In the genomic region with DNA sequence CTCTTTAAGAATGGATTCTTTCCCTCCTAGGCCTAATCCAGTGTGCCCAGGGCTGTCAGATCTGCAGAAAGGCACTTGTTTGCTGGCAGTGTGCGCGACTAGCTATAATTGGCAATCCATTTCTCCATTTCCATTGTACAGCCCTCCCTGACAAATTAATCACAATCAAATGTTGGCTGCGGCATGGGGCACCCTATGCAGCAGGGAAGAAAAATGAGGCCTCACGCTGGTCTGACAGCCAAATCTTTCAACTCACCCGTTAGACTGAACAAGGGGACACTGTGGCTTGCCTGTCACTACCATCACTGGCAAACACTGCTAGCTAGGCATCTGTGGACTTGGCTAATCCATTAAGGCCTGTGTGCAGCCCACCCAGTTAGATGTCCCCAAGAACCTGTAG, we compare ENCODE assay signal across 21 mouse cellular contexts.
A peak's percentile ranks its signal among the peaks of the same experiment; 100 is the strongest.
DNase-seq lines count a peak whose midpoint lies in the region; ATAC-seq lines count a peak whose summit lies in the region.
"Had no signal": no experiment of that assay in that cellular context is flagged by ENCODE, and none has a peak within 500 bp of the region (broad histone marks: within the 10 kb centered on the region; RNA-seq: fewer than 3 reads in every experiment).

No protein-coding gene starts in this region.

- H3K4me2 ChIP-seq in forebrain, embryonic 14.5 days (ENCODE audit: low read length) = no peak overlapping the region
- H3K4me2 ChIP-seq in forebrain, embryonic 11.5 days (ENCODE audit: low read depth, low read length, severe bottlenecking) = no peak overlapping the region
- no peak overlapping the region for H3K4me2 ChIP-seq in neural tube, embryonic 11.5 days (ENCODE audit: low read depth)
- H3K4me2 ChIP-seq in hindbrain, embryonic 12.5 days (replicated peaks) = no peak overlapping the region
- H3K4me2 ChIP-seq in neural tube, embryonic 14.5 days (ENCODE audit: low read depth, low read length) = no peak overlapping the region
- H3K4me2 ChIP-seq: heart, embryonic 13.5 days; limb, embryonic 12.5 days; liver, embryonic 13.5 days; lung, embryonic 15.5 days had no signal

- no peaks in the 10 kb centered on the region for H3K4me1 ChIP-seq in forebrain, embryonic 14.5 days (ENCODE audit: control insufficient read depth, insufficient read depth, low read length)
- H3K4me1 ChIP-seq in forebrain, embryonic 11.5 days (replicated peaks; ENCODE audit: control insufficient read depth, insufficient read depth, low read length) = no peaks in the 10 kb centered on the region
- no peaks in the 10 kb centered on the region for H3K4me1 ChIP-seq in neural tube, embryonic 11.5 days (ENCODE audit: control insufficient read depth, insufficient read depth, low read length)
- H3K4me1 ChIP-seq in hindbrain, embryonic 12.5 days = 0 out of 2 replicates have a peak, but pooled peaks cover 5% of the 10 kb centered on the region
- no peaks in the 10 kb centered on the region for H3K4me1 ChIP-seq in neural tube, embryonic 14.5 days (ENCODE audit: control insufficient read depth, insufficient read depth, low read length)
- H3K4me1 ChIP-seq: heart, embryonic 13.5 days; limb, embryonic 12.5 days; liver, embryonic 13.5 days; lung, embryonic 15.5 days had no signal

- peak; percentile 51 for DNase-seq in forebrain, embryonic 14.5 days (ENCODE audit: low spot score)
- no peak for DNase-seq in forebrain, embryonic 11.5 days (ENCODE audit: low spot score)
- peak; percentile 39 for DNase-seq in neural tube, embryonic 11.5 days (ENCODE audit: low spot score)
- DNase-seq in neural tube, embryonic 10.5 days (ENCODE audit: extremely low spot score, low spot score) = no peak
- no peak for DNase-seq in testis, postnatal 10 days (ENCODE audit: low spot score)
- DNase-seq: B cell, adult 2 months; cerebellum, postnatal 25 days; kidney, adult 11 months; kidney, postnatal 10 days; liver, embryonic 13.5 days; spleen, adult 18-20 months; thymus, adult 2 months had no signal

- WGBS in forebrain, embryonic 14.5 days = 40% methylated on average over 5 of the region's 5 CpGs
- WGBS in forebrain, embryonic 11.5 days = 85% methylated on average over 5 of the region's 5 CpGs
- 55% methylated on average over 5 of the region's 5 CpGs for WGBS in neural tube, embryonic 11.5 days
- WGBS in hindbrain, embryonic 12.5 days = 50% methylated on average over 5 of the region's 5 CpGs
- 36% methylated on average over 5 of the region's 5 CpGs for WGBS in neural tube, embryonic 14.5 days

- no peak overlapping the region for H3K4me3 ChIP-seq in forebrain, embryonic 14.5 days (ENCODE audit: low read depth, low read length)
- H3K4me3 ChIP-seq in forebrain, embryonic 11.5 days (ENCODE audit: low read depth, low read length) = no peak overlapping the region
- H3K4me3 ChIP-seq in neural tube, embryonic 11.5 days (ENCODE audit: low read depth, low read length) = no peak overlapping the region
- H3K4me3 ChIP-seq in hindbrain, embryonic 12.5 days = no peak overlapping the region
- no peak overlapping the region for H3K4me3 ChIP-seq in neural tube, embryonic 14.5 days (ENCODE audit: low read depth, low read length)
- H3K4me3 ChIP-seq: heart, embryonic 13.5 days; layer of hippocampus, adult 2 months; limb, embryonic 12.5 days; liver, embryonic 13.5 days; lung, embryonic 15.5 days had no signal

- ATAC-seq in forebrain, embryonic 14.5 days = peak; percentile 73
- no peak for ATAC-seq in forebrain, embryonic 11.5 days (replicated peaks; ENCODE audit: low FRiP score)
- no peak for ATAC-seq in neural tube, embryonic 11.5 days (ENCODE audit: insufficient read depth, low FRiP score, low TSS enrichment)
- peak; percentile 67 for ATAC-seq in hindbrain, embryonic 12.5 days (ENCODE audit: low FRiP score)
- ATAC-seq in neural tube, embryonic 14.5 days (ENCODE audit: low read depth) = peak; percentile 41; the same call in 1 of the 2 replicates
- ATAC-seq: activated CD4-positive, CD25-positive, alpha-beta regulatory T cell, adult 4 months; Patski had no signal

- H3K36me3 ChIP-seq in forebrain, embryonic 14.5 days (ENCODE audit: control insufficient read depth, insufficient read depth, low read length) = no peaks in the 10 kb centered on the region
- H3K36me3 ChIP-seq in forebrain, embryonic 11.5 days (ENCODE audit: control insufficient read depth, insufficient read depth, low read length) = no peaks in the 10 kb centered on the region
- H3K36me3 ChIP-seq in neural tube, embryonic 11.5 days (ENCODE audit: control insufficient read depth, insufficient read depth, low read length) = no peaks in the 10 kb centered on the region
- no peaks in the 10 kb centered on the region for H3K36me3 ChIP-seq in hindbrain, embryonic 12.5 days
- H3K36me3 ChIP-seq in neural tube, embryonic 14.5 days (ENCODE audit: control insufficient read depth, insufficient read depth, low read length) = no peaks in the 10 kb centered on the region
- H3K36me3 ChIP-seq: heart, embryonic 13.5 days; limb, embryonic 12.5 days; liver, embryonic 13.5 days; lung, embryonic 15.5 days had no signal

- no peak overlapping the region for H3K9ac ChIP-seq in forebrain, embryonic 14.5 days (ENCODE audit: low read length)
- no peak overlapping the region for H3K9ac ChIP-seq in forebrain, embryonic 11.5 days (ENCODE audit: low read length)
- H3K9ac ChIP-seq in neural tube, embryonic 11.5 days (ENCODE audit: low read length) = no peak overlapping the region
- no peak overlapping the region for H3K9ac ChIP-seq in hindbrain, embryonic 12.5 days
- no peak overlapping the region for H3K9ac ChIP-seq in neural tube, embryonic 14.5 days (replicated peaks; ENCODE audit: low read depth, low read length)
- H3K9ac ChIP-seq: heart, embryonic 13.5 days; limb, embryonic 12.5 days; liver, embryonic 13.5 days; lung, embryonic 15.5 days had no signal

- no peak overlapping the region for H3K27ac ChIP-seq in forebrain, embryonic 14.5 days (ENCODE audit: low read depth, low read length)
- no peak overlapping the region for H3K27ac ChIP-seq in forebrain, embryonic 11.5 days (ENCODE audit: low read depth, low read length)
- H3K27ac ChIP-seq in neural tube, embryonic 11.5 days (ENCODE audit: low read depth, low read length) = no peak overlapping the region
- H3K27ac ChIP-seq in hindbrain, embryonic 12.5 days = no peak overlapping the region
- no peak overlapping the region for H3K27ac ChIP-seq in neural tube, embryonic 14.5 days (ENCODE audit: low read depth, low read length)
- H3K27ac ChIP-seq: heart, embryonic 13.5 days; limb, embryonic 12.5 days; liver, embryonic 13.5 days; lung, embryonic 15.5 days; macrophage had no signal

- H3K27me3 ChIP-seq in forebrain, embryonic 14.5 days (replicated peaks; ENCODE audit: control insufficient read depth, insufficient read depth, low read length) = no peaks in the 10 kb centered on the region
- no peaks in the 10 kb centered on the region for H3K27me3 ChIP-seq in forebrain, embryonic 11.5 days (ENCODE audit: control insufficient read depth, insufficient read depth, low read length)
- H3K27me3 ChIP-seq in neural tube, embryonic 11.5 days (ENCODE audit: control insufficient read depth, insufficient read depth, low read length) = no peaks in the 10 kb centered on the region
- no peaks in the 10 kb centered on the region for H3K27me3 ChIP-seq in hindbrain, embryonic 12.5 days
- H3K27me3 ChIP-seq in neural tube, embryonic 14.5 days (ENCODE audit: control insufficient read depth, insufficient read depth, low read length) = no peaks in the 10 kb centered on the region
- H3K27me3 ChIP-seq: heart, embryonic 13.5 days; limb, embryonic 12.5 days; liver, embryonic 13.5 days; lung, embryonic 15.5 days; Patski had no signal

- H3K9me3 ChIP-seq in forebrain, embryonic 14.5 days (replicated peaks; ENCODE audit: control insufficient read depth, low read length) = no peaks in the 10 kb centered on the region
- no peaks in the 10 kb centered on the region for H3K9me3 ChIP-seq in forebrain, embryonic 11.5 days (ENCODE audit: control insufficient read depth, low read length)
- no peaks in the 10 kb centered on the region for H3K9me3 ChIP-seq in neural tube, embryonic 11.5 days (ENCODE audit: control insufficient read depth, low read length)
- no peaks in the 10 kb centered on the region for H3K9me3 ChIP-seq in hindbrain, embryonic 12.5 days (replicated peaks)
- no peaks in the 10 kb centered on the region for H3K9me3 ChIP-seq in neural tube, embryonic 14.5 days (ENCODE audit: control insufficient read depth, low read length)
- H3K9me3 ChIP-seq: heart, embryonic 13.5 days; limb, embryonic 12.5 days; liver, embryonic 13.5 days; lung, embryonic 15.5 days had no signal

Comparison
In these comparisons a context has a peak if more than half of its experiments do, and no peak if none do; other contexts are left out.
1. ATAC-seq: peak in forebrain, embryonic 14.5 days (single experiment), hindbrain, embryonic 12.5 days (single experiment) and neural tube, embryonic 14.5 days (single experiment); none in forebrain, embryonic 11.5 days (single experiment) and neural tube, embryonic 11.5 days (single experiment).
2. DNase-seq: peak in forebrain, embryonic 14.5 days (single experiment) and neural tube, embryonic 11.5 days (single experiment); none in forebrain, embryonic 11.5 days (single experiment), neural tube, embryonic 10.5 days (single experiment) and testis, postnatal 10 days (single experiment).